Mouse (Mus musculus) spleen, postnatal 10 days (tissue): Measurements from ENCODE around the gene Tead3.

Experiments
- DNase-seq, 2 experiments: peaks; one replicate each; pipeline ENCODE4 v3.0.0; 2021 to 2022; ENCODE audit warnings: low spot score in 2 of 2

The Tead3 gene

GRCm38 (mm10) chr17:28350466-28351352, at the start of gene Tead3:
TSS of gene Tead3 (minus strand) at chr17:28350817.
- peak; percentile 68 to 83 for DNase-seq

GRCm38 (mm10) chr17:28394994-28395393, 44.4 kb upstream of the Tead3 start:
- DNase-seq: no peak

DNA sequence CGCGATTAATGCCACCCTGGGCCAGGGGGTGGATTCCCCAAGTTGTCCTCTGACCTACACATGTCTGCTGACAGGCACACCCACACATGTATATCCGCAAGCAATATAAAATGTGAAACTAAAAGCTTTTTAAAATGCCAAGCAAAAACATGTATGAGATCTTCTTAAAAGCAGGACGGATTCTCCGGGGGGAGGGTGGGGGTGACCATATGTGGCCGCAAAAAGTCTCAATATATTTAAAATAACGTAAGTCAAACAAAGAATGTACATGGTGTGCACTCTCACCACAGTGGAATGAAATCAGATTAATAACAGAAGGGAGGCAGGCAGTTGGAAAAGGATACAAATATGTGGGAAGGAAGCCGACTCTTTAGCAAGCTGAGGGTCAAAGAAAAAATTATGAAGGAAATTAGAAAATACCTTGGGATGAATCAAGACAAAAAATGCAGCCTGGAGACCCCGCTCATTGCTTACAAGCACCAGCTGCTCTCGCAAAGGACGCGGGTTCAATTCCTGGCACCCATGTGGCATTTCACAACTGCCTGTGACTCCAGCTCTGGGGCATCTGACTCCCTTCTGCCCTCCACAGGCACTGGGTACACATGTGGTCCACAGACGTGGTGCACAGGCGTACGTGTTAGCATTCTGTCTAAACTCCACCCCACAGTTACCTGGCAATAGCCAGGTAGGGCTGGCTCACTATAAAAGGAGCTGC, 43.6 kb upstream of the Tead3 start:
- DNase-seq: no peak

DNA sequence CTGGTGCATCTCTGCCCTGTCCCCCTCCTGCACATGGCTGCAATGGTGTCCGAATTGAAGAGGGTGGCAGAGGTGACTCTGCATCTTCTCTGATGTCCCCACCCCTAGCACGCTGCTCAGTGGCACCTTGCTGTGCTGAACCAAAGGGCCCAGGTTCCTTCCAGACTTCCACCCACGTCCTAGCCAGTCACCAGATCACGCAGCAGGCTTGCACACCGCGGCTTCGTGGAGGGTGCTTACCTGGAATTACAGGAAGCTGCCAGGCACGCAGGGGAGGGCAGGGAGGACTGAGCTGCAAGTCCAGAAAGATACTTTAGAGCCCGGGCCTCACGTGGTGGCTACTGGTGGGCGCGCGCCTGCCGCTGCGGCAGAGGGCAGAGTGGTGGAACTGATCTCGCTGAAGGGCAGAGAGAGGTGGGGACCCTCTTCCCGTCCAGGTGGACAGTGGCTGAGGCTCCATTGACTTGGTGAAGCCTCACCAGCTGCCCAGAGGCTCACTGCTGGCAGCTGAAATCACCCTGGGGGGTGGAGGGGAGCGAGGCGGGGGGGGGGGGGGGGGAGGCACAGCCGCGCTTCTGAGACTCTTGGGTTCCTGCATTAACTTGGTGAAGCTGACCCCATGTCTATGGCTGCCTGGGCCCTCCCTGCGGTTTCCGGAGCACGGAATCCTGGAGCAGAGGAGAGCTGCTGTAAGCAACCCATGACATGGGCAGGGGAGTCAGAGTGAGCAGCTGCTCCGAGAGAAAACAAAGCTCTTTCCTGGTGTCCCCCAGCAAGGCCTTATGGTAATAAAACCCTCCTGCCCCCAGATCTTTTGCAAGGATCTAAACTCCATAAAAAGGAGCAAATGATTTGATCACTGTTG, 41.2 kb upstream of the Tead3 start:
- no peak for DNase-seq

DNA sequence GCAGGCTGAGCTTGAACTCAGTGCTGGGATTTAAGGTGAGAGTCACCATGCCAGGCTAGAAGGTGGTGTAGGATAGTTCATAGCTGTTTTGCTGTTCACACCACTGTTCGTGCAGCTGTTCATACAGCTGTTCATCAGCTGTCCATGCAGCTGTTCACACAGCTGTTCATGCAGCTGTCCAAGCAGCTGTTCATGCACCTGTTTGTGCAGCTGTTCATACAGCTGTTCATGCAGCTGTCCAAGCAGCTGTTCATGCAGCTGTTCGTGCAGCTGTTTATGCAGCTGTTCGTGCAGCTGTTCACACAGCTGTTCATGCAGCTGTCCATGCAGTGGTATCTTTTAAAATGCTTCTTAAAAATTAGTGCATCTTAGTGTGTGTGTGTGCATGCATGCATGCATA, 37.9 kb upstream of the Tead3 start:
- DNase-seq: no peak

- DNase-seq: peak; percentile 70 to 88
These were observed 35.7 kb upstream of the Tead3 start for GRCm38 (mm10) chr17:28386150-28386905.

- DNase-seq: peak in 1 of 2 experiments; percentile 66
These were observed 33.7 kb upstream of the Tead3 start for GRCm38 (mm10) chr17:28384298-28384697.

DNA sequence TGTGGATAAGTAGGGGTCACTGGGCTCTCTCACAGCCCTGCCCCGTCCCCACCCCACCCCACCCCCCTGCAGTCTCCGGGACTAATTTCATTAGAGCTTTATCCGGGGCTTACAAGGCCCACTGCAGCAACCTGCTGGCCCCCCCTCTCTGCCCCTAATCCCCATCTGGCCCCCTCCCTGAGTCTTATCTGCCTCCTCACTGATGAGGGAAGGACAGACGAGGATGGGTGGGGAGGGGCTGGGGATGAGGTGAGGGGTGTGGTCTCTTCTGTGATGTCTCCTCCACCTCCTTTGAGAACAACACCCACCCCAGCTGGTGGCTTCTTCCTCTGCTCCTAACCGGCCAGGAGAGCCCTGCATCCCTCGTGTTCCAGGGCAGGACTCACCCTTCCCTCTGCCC, 29.6 kb upstream of the Tead3 start:
- DNase-seq: no peak

- no peak for DNase-seq
These were observed 25.0 kb upstream of the Tead3 start for GRCm38 (mm10) chr17:28375592-28376061.

- no peak for DNase-seq
These were observed 23.9 kb upstream of the Tead3 start for GRCm38 (mm10) chr17:28374494-28374893.

DNA sequence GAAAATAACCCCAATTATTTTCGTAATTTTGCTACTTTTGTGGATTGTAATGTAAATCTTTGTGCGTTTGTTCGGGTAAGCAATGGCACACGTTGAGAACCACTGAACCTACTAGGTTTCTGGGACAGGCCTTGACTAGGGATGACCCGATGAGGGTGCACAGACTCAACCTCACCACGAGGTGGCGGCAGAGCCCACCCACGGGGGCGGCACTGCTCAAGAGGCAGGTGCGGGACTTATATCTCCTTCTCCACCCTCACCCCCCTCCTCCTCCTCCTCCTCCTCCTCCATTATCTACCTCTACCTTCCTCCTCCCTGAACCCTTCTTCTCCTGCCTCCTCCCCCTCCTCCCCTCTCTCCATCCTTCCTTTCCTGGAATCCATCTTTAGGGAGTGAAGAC, 23.2 kb upstream of the Tead3 start:
- DNase-seq: peak; percentile 55 to 80

GRCm38 (mm10) chr17:28371941-28372340, 21.3 kb upstream of the Tead3 start:
- DNase-seq: no peak

- no peak for DNase-seq
These were observed 20.7 kb upstream of the Tead3 start for GRCm38 (mm10) chr17:28371286-28371685.

DNA sequence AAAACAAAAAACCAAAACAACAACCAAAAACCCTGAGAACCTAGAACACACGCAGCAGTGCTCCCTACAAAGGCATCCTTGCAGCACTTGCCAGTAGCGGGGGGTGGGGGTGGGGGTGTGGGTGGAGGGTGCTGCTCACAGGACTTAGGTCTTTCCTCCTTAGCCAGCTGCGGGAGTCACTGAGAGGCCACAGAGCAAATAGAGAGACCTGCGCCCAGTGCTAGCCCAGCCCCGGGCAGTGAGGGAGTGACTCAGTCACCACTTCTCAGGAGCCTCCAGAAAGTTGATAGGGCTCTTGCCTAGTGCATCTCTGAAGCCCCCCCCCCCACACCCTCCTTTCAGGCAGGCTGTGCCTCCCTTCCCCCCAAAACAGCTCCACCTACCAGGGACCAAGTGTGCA, 18.4 kb upstream of the Tead3 start:
- DNase-seq: no peak

DNA sequence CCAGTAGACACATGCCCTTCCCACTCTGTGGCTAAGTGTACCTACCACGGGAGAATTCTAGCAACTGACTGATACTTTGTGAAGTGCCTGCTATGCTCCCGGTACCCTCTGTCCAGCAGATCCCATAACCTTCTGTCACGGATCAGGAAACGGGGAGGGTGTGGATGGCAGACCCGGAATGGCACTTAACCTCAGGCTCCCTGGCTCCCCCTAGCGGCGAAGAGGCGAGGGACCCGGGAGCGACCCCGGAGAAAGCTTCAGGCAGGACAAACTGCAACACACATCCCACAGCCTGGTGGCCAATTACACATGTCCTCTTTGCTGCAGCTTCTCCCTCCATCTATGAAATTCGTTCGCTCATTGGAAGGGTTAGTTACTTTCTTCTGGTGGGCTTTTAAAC, 17.8 kb upstream of the Tead3 start:
- peak; percentile 75 to 88 for DNase-seq

DNA sequence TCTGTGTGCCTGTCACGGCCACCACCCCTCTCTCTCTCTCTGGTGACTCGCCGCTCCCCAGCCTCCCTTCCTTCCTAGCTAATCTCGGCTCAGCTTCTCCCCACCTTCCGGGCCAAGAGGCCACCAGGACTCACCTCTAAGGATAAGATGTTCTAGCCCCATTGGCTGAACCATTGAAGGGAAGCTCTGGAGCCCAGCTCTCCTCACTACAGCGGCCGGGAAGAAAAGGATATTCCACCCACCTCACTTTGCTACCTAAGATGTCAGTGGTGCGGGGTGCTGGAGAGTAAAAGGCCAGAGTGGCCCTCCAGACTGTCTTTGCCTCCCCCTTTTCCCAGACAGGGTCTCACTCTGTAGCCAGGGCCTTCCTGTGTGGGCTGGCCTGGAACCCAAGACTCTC, 14.5 kb upstream of the Tead3 start, which contains the start of gene Tulp1:
Gene Tulp1, minus strand, starts transcription at position 101 of the 400 bp plus-strand sequence.
- no peak for DNase-seq

GRCm38 (mm10) chr17:28363507-28363906, 12.9 kb upstream of the Tead3 start:
- DNase-seq: no peak

- no peak for DNase-seq
These were observed 12.2 kb upstream of the Tead3 start for GRCm38 (mm10) chr17:28362653-28363292.

GRCm38 (mm10) chr17:28361921-28362652, 11.5 kb upstream of the Tead3 start:
- no peak for DNase-seq
